Mouse (Mus musculus): ENCODE measurements at regions not wholly inside any gene's neighbourhood (a gene's known extent, or its start where the extent isn't known, plus 50 kb on each side); places are given as distances from the start of the nearest gene placed in this dataset.
"Not testable (repeated sequence)": the region's sequence is repeated elsewhere in the genome, so short reads cannot be mapped to it uniquely, and the experiment has no call there.

DNA sequence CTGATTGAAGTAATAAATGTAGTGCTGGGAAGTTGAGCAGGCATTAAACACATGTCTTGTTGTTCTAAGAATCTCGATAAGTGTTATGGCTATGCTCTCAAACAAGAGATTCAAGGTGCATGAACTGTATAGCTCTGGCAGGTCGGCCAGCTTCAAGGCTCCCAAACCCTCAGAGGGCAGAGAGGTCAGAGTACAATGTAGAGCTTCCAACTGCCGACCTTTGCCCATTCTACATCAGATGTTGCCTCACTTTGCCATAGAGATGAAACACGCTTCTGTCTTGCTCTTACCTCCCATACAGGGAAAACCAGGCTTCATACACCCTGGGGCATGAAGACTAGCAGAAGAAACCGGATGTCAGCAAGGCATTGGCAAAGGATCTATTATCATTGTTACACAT is 150.8 kb upstream of the Palmd start:
- no peak for ATAC-seq (replicated peaks; ENCODE audit: low FRiP score, low TSS enrichment, poor library complexity, severe bottlenecking)

- ATAC-seq (replicated peaks; ENCODE audit: low FRiP score, low TSS enrichment, poor library complexity, severe bottlenecking): no peak
These were observed 149.1 kb upstream of the Palmd start for GRCm38 (mm10) chr3:117117838-117118237.

DNA sequence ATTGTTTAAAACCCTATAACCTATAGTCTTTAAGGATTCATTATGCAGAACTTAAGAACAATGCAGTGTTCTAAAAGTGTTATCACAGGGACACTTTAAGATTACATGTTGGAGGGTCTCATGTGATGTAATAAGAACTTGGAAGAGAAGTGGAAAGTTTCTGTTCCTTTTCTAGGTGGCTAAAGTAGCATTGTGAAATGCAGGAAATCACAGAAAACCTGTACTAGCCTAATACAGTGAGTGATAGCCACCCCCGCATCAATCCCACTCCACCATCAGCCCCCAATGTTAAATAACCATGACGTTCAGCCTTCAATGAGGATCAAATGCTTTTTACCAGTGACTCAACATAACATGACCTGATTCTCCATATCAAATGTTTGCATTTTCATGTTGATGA is 147.4 kb upstream of the Palmd start:
- ATAC-seq (replicated peaks; ENCODE audit: low FRiP score, low TSS enrichment, poor library complexity, severe bottlenecking): no peak

- no peak for ATAC-seq (replicated peaks; ENCODE audit: low FRiP score, low TSS enrichment, poor library complexity, severe bottlenecking)
These were observed 144.0 kb upstream of the Palmd start for GRCm38 (mm10) chr3:117112766-117113165.

DNA sequence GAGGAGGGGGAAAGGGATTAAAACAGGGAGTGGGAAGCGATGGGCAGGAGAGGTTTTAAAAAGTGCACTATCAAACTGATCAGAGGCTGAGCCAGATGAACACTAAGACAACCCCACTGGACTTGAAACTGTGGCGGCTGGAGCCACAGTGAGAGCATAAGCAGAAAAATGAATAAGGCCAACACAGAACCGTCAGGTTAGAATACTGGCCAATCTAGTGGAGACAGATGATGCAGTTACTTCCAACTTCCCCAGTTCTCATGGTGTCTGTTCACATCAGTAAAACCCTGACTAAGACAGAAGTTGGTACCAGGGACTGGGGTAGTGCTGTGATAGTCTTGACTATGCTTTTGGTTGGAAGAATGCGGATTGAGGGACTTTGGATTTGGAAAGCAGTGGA is 143.5 kb upstream of the Palmd start:
- no peak for ATAC-seq (replicated peaks; ENCODE audit: low FRiP score, low TSS enrichment, poor library complexity, severe bottlenecking)

GRCm38 (mm10) chr3:117108966-117109700 is 140.3 kb upstream of the Palmd start:
- no peak for ATAC-seq (replicated peaks; ENCODE audit: low FRiP score, low TSS enrichment, poor library complexity, severe bottlenecking)

GRCm38 (mm10) chr3:117107986-117108385 is 139.2 kb upstream of the Palmd start:
- ATAC-seq (replicated peaks; ENCODE audit: low FRiP score, low TSS enrichment, poor library complexity, severe bottlenecking): no peak

DNA sequence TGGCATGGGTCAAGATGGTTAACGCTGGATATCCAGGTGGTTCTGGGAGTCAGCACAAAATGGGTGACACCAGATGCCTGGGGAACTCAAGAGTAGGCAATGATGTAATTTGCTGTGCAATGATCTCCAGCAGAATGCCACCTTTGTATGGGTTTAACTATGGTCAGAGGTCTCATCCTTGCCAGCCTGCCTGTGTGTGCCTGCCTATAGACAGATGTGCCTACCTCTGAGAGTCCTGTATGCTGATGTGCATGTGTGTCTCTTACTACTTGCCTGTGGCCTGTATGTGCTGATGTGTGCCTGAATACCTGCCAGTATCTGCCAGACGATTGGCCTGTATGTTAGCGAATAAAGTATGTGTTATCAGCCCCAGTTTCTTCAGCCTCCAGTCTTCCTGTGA is 138.6 kb upstream of the Palmd start:
- no peak for ATAC-seq (replicated peaks; ENCODE audit: low FRiP score, low TSS enrichment, poor library complexity, severe bottlenecking)

DNA sequence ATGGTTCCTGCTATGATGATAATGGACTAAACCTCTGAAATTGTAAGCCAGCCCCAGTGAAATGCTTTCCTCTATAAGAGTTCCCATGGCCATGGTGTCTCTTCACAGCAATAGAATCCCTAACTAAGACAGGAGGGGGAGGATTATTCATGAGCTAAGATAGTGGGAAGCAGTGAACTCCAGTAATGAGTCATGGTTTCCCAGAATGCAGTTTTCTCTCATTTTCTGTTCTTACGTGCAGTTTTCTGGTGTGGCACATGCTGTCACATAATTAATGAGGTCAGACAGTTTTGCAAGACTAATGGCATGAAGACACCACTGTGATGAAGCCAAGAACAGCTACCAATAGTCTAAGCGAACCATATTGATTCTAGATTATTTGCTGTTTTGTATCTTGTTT is 118.9 kb upstream of the Palmd start:
- no peak for ATAC-seq (replicated peaks; ENCODE audit: low FRiP score, low TSS enrichment, poor library complexity, severe bottlenecking)

- no peak for ATAC-seq (replicated peaks; ENCODE audit: low FRiP score, low TSS enrichment, poor library complexity, severe bottlenecking)
These were observed 107.9 kb upstream of the Palmd start for GRCm38 (mm10) chr3:117076734-117077133.

DNA sequence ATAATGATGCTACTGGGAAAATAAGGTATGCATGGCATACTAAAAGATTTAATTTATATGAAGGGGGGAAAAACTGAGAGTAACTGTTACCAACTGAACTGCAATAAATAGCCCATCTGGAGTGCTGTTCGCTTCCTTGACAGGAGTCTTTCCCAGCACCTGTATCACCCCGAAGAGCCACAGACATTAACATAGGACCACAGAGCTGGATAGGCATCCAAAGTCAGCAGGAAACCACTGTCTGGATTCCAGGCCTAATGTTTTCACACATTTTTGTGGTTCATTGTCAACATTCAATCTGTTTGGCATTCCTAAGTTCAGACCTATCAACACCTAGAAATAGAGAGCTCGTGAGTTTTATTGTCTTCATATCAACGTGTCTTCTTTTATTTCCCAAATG is 104.6 kb upstream of the Palmd start:
- ATAC-seq (replicated peaks; ENCODE audit: low FRiP score, low TSS enrichment, poor library complexity, severe bottlenecking): no peak

DNA sequence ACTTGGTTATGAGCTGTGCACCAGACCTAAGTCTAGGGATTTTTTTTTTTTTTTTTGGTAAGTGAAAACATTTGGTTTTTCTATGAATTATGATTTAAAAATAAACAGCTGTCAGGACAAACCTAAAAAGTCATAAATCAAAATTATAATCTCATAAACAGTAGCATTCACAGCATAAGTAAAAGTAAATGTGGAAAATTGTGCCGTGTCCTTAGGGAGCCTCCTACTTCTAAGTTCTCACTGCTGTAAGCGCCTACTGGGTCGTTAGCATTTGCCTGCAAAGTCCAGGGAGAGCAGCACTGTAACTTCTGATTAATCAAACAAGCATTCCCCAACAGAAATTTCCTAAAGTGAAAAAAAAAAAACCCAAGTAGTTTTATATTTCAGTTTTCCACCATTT is 104.2 kb upstream of the Palmd start:
- ATAC-seq (replicated peaks; ENCODE audit: low FRiP score, low TSS enrichment, poor library complexity, severe bottlenecking): no peak

DNA sequence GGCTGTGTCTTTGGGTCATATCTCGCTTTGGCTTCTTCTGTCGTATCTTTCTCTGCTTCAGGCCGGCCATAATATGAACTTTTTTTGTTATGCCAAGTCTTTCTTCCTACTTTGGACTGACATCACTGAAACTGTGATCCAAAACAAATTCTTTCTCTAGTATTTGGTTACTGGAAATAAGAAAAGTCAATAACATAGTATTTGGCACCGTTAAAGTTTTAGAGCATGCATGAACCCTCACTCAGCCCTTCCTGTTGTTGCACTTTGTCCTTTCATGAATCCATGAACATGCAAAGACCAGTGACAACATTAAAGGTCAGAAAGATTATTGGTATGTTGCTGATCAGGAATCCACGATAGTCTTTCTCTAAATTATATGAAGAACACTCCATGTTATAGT is 103.1 kb upstream of the Palmd start:
- no peak for ATAC-seq (replicated peaks; ENCODE audit: low FRiP score, low TSS enrichment, poor library complexity, severe bottlenecking)

- no peak for ATAC-seq (replicated peaks; ENCODE audit: low FRiP score, low TSS enrichment, poor library complexity, severe bottlenecking)
These were observed 98.8 kb upstream of the Palmd start for GRCm38 (mm10) chr3:117067470-117068053.

- ATAC-seq (replicated peaks; ENCODE audit: low FRiP score, low TSS enrichment, poor library complexity, severe bottlenecking): no peak
These were observed 97.1 kb upstream of the Palmd start for GRCm38 (mm10) chr3:117065904-117066303.

DNA sequence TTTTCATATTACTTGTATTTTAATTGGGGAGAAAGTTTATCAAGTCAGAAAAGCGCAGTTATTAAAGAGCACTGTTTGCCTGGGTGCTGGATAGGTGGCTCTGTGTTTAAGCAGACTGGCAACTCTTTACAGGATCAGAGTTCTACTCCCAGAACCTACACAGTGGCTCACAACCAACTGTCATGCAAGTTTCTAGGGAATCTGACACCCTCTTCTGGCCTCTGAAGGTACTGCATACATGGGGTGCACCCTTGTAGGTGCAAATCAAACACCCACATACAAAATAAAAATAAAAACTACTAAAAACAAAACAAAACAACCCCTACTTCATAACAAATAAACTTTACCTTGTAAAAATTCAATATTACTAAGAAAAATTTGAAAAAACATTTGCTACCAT is 93.0 kb upstream of the Palmd start:
- peak; percentile 55; the same call in 1 of the 2 replicates for ATAC-seq (replicated peaks; ENCODE audit: low FRiP score, low TSS enrichment, poor library complexity, severe bottlenecking)

GRCm38 (mm10) chr3:117061182-117061581 is 92.4 kb upstream of the Palmd start:
- ATAC-seq (replicated peaks; ENCODE audit: low FRiP score, low TSS enrichment, poor library complexity, severe bottlenecking): no peak

DNA sequence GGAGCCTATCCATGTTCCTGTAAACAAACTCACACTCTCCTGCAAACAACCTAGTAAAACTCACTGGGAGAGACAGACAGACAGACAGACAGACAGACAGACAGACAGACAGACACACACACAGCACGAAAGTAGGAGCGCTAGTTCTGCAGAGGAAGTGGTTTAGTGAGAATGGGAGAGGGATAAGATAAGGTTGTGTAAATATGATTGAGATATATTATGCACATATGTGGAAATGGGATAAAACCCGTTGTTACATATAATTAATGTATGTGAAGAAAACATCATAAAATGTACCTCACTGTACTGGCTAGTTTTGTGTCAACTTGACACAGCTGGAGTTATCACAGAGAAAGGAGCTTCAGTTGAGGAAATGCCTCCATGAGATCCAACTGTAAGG is 85.9 kb upstream of the Palmd start:
- not testable (repeated sequence) for ATAC-seq (replicated peaks; ENCODE audit: low FRiP score, low TSS enrichment, poor library complexity, severe bottlenecking)

GRCm38 (mm10) chr3:117051431-117051830 is 82.6 kb upstream of the Palmd start:
- no peak for ATAC-seq (replicated peaks; ENCODE audit: low FRiP score, low TSS enrichment, poor library complexity, severe bottlenecking)

DNA sequence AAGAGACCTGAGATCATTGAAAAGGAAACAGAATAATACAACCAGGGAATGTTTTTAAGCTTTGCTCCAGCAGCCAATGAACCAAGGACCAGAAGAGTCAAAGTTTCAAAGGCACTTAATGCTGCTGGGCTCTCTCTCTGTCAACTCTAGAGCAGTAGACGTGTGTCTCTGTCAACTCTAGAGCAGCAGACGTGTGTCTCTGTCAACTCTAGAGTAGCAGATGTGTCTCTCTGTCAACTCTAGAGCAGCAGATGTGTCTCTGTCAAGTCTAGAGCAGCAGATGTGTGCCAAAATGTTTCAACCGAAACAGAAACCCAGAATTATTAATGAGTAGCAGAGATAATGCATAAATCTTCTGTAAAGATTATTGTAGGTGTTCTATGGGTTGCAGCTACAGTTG is 82.1 kb upstream of the Palmd start:
- no peak for ATAC-seq (replicated peaks; ENCODE audit: low FRiP score, low TSS enrichment, poor library complexity, severe bottlenecking)

DNA sequence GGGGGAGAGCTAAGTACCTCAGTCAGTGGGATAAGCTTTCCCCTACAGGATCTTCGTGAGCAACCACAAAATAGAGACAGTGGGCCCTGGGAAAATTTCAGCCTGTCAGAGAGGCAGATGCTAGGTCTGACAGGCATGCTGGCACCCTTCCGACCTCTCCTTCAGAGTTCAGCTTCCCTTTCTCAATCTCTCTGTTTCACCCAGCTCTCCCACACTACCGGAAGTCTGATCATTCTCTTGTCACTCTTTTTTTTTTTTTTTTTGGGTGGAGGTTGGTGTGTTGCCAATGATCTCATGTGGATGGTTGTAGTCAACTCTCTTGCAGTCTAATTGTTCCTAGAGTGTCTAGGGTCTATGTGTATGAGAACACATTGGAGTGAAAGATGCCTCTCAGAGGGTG is 80.6 kb upstream of the Palmd start:
- 0 out of 2 replicates have a peak, but pooled peaks have one; percentile 12 for ATAC-seq (replicated peaks; ENCODE audit: low FRiP score, low TSS enrichment, poor library complexity, severe bottlenecking)

Measured in megakaryocyte-erythroid progenitor cell, adult 5-6 weeks (primary cell).